Mouse (Mus musculus): Measurements from ENCODE around the gene Slc9a8.

Gene Slc9a8

DNA sequence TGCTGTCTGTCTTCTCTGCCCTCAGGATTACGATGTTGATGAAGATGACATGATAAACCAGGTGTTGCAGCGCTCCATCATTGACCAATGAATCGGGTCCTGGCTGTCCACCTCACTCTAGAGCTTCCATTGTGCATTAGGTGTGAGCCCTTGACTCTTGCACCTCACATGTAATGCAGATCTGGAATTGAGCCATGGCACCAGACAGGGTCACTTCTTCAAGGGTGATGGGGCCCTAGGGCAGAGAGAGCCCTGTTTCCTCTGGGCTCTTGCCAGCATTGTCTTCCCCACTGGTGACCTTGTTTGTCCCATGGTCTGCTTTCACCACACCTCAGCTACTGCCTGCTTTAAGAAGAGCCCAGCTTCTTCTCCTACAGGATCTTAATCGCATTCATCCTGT, 93.1 kb downstream of the Slc9a8 start:
- DNase-seq: no peak

DNA sequence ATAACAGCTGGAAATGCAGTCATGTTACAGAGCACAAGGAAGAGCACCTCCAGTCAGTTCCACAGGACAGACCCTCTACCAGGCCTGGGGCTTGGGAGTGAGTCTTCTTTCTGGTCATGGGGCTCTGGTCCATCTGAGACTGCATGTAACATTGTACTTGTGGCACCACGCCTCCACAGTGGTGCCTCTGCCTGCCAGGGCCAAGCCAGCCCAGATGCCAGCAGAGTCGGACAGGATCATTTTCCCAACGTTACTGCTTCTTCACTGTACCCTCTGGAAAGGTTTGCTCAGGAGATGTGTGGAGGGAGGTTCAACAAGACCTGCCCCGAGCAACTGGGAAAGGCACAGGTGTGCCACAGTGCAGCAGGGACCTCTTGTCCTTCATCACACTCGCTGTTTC, 94.2 kb downstream of the Slc9a8 start:
- DNase-seq: no peak

DNA sequence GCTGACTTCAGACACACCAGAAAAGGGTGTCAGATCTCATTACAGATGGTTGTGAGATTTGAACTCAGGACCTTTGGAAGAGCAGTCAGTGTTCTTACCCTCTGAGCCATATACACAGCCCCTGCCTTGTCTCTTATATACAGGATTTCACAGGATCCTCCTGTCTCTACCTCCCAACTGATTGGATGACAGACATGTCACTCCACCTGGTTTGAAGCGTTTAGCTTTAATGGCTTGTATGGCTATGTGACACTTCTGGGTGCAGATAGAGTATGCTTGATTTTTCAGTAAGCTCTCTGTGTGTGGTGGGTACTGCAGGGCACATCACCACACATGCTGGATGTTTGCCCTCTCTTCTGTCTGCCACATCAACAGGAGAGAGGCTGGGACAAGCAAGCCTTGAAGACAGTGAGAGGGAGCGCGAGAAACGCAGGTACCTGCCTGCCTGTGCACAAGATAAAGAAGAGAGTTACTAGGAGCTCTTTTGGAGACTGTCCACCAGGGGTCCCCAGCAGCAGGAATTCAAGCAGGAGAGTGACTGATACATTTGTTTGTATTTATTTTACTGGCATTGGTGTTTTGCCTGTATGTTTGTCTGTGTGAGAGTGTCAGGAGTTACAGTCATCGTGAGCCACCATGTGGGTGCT, 98.2 kb downstream of the Slc9a8 start:
- DNase-seq: peak; percentile 20 to 40

All from kidney, postnatal 4 days (tissue).